Mouse (Mus musculus) E14TG2a.4 (cell line): ENCODE data around the gene Sema3g.

ENCODE experiments used
- H3K27me3 ChIP-seq: 2 replicates; pipeline ENCODE4 v1.6.1; 2014; ENCODE audit warnings: low read length, control low read depth; ENCODE audit not compliant: insufficient read depth
- H3K36me3 ChIP-seq: 2 replicates; pipeline ENCODE4 v1.6.1; 2014; ENCODE audit warnings: low read length, control low read depth; ENCODE audit not compliant: insufficient read depth
- H3K4me1 ChIP-seq: replicated peaks from 2 replicates; pipeline ENCODE4 v1.6.1; 2014; ENCODE audit warnings: low read depth, low read length, control low read depth
- H3K4me3 ChIP-seq: replicated peaks from 2 replicates; pipeline ENCODE4 v1.5.1; 2014; ENCODE audit warnings: mild to moderate bottlenecking, low read length
- H3K9me3 ChIP-seq: 2 replicates; pipeline ENCODE4 v1.6.1; 2014; ENCODE audit warnings: low read length, control low read depth
- CTCF ChIP-seq: conservative IDR thresholded peaks from 2 replicates; pipeline ENCODE4 v1.5.1; 2014; ENCODE audit warnings: low read length
- NANOG ChIP-seq: IDR thresholded peaks from 2 replicates; pipeline ENCODE4 v1.6.1; 2014; ENCODE audit warnings: borderline replicate concordance, low read length, mixed read lengths
- POU5F1 ChIP-seq: IDR thresholded peaks from 2 replicates; pipeline ENCODE4 v1.6.1; 2014; ENCODE audit warnings: low read length, borderline replicate concordance

Gene Sema3g

DNA sequence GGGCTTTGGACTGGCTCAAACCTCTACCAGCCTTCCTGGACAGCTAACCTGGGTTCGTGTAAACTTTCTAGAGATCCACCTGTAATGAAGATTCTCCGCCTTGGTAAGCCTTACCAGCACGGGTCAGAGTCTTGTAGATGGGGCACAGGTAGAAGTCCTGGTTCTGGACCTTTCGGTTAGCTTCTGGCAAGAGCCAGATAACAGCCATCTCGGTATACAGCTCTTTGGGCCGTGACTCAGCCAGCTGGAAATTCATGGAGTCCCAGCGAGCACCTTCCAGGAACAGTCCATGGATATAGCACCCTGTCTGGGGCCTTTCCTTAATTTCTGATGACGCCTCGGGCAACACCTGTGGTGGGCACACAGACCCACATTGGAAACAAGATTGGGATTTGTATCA lies 43.3 kb downstream of the Sema3g start:
- Histone ChIP-seq H3K27me3 (0 out of 2 replicates have a peak, but pooled peaks cover 4% of the 10 kb centered on the region), H3K9me3 (no peaks in the 10 kb centered on the region), H3K4me1 (no peaks in the 10 kb centered on the region), H3K36me3 (peaks cover 64% of the 10 kb centered on the region), H3K4me3 (no peak overlapping the region)
- TF ChIP-seq CTCF = no peak
- TF ChIP-seq NANOG = no peak
- no peak for TF ChIP-seq POU5F1

DNA sequence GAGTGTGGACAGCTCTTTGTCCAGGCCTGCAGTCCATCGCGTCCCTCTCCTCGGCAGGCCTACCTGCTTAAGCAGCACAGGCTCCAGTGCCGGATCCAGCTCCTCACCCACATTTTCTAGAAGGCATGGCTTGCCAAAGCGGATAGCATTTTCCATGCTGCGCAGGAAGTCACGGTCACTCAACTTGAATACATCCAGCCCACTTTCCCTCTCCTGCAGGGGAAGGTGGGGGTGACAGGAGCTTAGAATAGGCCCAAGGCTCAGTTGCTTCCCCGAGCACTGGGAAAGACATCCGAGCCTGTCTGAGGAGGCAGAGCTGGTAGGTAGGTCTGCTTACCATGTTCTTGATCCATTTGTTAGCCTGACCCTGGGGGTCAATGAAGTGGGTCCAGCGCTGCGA lies 50.0 kb downstream of the Sema3g start:
- peaks cover 18% of the 10 kb centered on the region for H3K4me1 ChIP-seq
- H3K36me3 ChIP-seq = no peaks in the 10 kb centered on the region
- H3K4me3 ChIP-seq = no peak overlapping the region
- no peaks in the 10 kb centered on the region for H3K9me3 ChIP-seq
- H3K27me3 ChIP-seq = peaks cover 33% of the 10 kb centered on the region
- TF ChIP-seq CTCF (no peak), NANOG (no peak), POU5F1 (no peak)

DNA sequence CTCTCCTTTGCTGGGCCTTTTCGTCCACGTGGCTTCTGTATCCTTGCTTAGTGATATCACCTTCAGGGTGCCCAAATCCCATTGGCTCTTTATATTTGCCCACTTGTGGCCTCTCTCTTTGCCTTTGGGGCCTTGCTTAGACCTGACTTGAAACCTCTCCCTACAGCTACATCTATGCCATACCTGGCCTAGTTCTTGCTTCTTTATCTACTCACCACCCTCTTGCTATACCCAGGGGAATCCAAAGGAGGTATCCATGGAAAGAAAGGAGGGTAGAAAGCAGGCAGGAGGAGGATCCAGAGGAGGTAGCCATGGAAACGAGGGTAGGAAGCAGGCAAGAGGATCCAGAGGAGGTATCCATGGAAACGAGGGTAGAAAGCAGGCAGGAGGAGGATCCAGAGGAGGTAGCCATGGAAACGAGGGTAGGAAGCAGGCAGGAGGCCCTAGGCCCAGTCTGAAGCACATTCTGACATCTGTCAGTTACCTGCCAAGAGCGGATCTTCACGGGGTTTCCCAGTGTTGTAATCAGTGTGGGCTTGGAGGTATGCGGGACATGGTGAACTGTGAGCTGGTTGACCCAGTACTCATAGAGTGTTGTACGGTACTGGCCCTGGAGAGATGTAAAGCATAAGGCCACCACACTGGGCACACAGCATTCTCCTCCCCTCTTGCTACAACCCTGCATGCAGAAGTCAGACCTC lies 50.8 kb downstream of the Sema3g start:
- Histone ChIP-seq H3K4me1 (peaks cover 18% of the 10 kb centered on the region), H3K4me3 (peak overlapping the region; percentile 74; the same call in 1 of the 2 replicates), H3K36me3 (no peaks in the 10 kb centered on the region), H3K27me3 (peaks cover 33% of the 10 kb centered on the region), H3K9me3 (no peaks in the 10 kb centered on the region)
- TF ChIP-seq POU5F1 (no peak), NANOG (no peak), CTCF (no peak)

DNA sequence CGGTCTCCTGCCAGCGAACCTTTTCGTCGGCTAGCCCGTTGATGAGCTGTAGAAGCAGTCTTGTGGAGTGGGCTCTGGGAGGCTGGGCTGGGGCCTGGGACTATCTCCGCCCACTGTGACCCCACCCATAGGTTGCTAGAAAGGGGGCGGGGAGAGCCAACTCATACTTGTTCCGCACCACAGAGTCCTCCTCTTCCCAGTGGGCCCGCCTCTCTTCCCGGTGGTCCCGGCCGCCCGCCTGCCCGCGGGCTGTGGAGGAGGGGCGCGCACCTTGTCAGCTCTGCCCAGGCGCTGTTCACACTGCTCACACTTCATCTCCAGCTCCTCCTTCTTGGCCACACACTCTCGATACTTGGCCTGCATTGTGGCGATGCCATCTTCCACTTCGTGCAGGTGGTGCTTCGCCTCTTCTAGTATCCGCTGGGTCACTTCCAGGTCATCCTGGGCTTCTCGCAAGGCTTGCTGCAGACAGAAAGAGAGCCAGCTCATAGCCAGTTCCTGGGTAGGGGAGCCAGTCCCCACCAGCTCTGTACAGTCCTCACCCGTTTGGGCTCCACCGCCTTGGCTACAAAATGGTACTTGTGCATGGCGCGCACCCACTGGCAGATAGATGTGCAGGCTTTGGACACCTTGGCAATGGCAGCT lies 51.9 kb downstream of the Sema3g start:
- no peaks in the 10 kb centered on the region for H3K36me3 ChIP-seq
- H3K4me3 ChIP-seq = peak overlapping the region; percentile 74
- TF ChIP-seq POU5F1 = no peak
- H3K4me1 ChIP-seq = peaks cover 18% of the 10 kb centered on the region
- peaks cover 33% of the 10 kb centered on the region for H3K27me3 ChIP-seq
- H3K9me3 ChIP-seq = no peaks in the 10 kb centered on the region

DNA sequence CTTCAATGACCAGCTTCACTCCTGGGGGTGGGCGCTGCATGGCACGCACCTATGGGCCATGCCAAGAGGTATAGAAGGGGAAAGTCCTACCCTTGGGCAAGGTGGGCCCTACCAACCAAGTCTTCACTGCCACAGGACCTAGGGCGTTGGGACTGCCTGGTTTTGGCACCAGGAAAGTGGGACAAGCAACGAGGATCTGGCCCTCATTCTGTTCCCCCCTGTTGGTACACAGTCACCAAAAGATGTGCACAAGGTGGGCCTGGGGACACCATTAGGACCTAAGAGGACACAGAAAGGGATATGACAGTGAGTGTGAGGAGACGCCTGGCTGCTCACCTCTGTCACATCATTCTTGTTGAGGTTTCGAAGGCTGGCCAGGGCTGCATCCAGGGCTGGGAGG lies 53.5 kb downstream of the Sema3g start:
- peaks cover 29% of the 10 kb centered on the region for H3K27me3 ChIP-seq
- peaks cover 7% of the 10 kb centered on the region; the same call in 1 of the 2 replicates for H3K9me3 ChIP-seq
- no peaks in the 10 kb centered on the region for H3K36me3 ChIP-seq
- H3K4me3 ChIP-seq = no peak overlapping the region
- H3K4me1 ChIP-seq = peaks cover 18% of the 10 kb centered on the region
- no peak for TF ChIP-seq POU5F1
- no peak for TF ChIP-seq NANOG
- TF ChIP-seq CTCF = no peak

DNA sequence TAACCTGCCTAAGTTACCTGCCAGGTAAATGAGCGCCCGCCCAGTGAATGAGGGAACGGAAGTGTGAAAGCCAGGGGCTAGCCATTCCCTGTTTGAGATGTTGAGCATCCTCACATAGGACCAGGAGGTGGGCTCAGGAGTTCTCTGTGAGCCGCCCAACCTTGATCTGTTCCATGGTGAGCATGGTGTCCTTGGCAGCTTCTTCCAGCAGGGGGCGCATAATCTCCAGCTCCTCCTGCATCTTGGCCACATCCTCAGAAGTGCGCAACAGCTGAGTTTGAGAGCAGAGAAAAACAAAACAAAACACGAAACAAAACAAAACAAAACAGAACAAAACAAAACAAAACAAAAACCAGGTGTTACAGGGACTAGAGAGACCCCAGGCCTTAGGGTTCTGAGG lies 54.5 kb downstream of the Sema3g start:
- peaks cover 16% of the 10 kb centered on the region for H3K9me3 ChIP-seq
- no peaks in the 10 kb centered on the region for H3K36me3 ChIP-seq
- H3K27me3 ChIP-seq = peaks cover 21% of the 10 kb centered on the region
- peaks cover 18% of the 10 kb centered on the region for H3K4me1 ChIP-seq
- H3K4me3 ChIP-seq = no peak overlapping the region
- TF ChIP-seq NANOG (no peak), CTCF (peak; percentile 77)
